Mouse (Mus musculus) heart, adult 9 months (tissue): ENCODE data around the gene Arid4a.
"Not testable (repeated sequence)": the region's sequence is repeated elsewhere in the genome, so short reads cannot be mapped to it uniquely, and the experiment has no call there.

Experiments used
- DNase-seq, 2 experiments: peaks; one replicate each; pipeline ENCODE4 v3.0.0; 2022; ENCODE audit warnings: low spot score in 2 of 2

Gene Arid4a

GRCm38 (mm10) chr12:71016211-71016502 is 367 bp downstream of the Arid4a start:
- no peak for DNase-seq

GRCm38 (mm10) chr12:71016503-71017241 is 882 bp downstream of the Arid4a start:
- DNase-seq: peak; percentile 31 to 63

GRCm38 (mm10) chr12:71017242-71017571 is 1.4 kb downstream of the Arid4a start:
- no peak for DNase-seq

GRCm38 (mm10) chr12:71017827-71018226 is 2.0 kb downstream of the Arid4a start:
- DNase-seq: no peak

GRCm38 (mm10) chr12:71019211-71019610 is 3.4 kb downstream of the Arid4a start:
- no peak for DNase-seq

GRCm38 (mm10) chr12:71024411-71024810 is 8.6 kb downstream of the Arid4a start:
- DNase-seq: no peak

GRCm38 (mm10) chr12:71028265-71028664 is 12.5 kb downstream of the Arid4a start:
- DNase-seq: not testable (repeated sequence)

GRCm38 (mm10) chr12:71030260-71030659 is 14.5 kb downstream of the Arid4a start:
- no peak for DNase-seq

GRCm38 (mm10) chr12:71030722-71031121 is 14.9 kb downstream of the Arid4a start:
- no peak for DNase-seq

- no peak for DNase-seq
Measured at GRCm38 (mm10) chr12:71035826-71036225, 20.0 kb downstream of the Arid4a start.

- no peak for DNase-seq
Measured at GRCm38 (mm10) chr12:71036729-71037404, 21.1 kb downstream of the Arid4a start.

GRCm38 (mm10) chr12:71040462-71040861 is 24.7 kb downstream of the Arid4a start:
- DNase-seq: peak; percentile 77 to 84

- DNase-seq: no peak
Measured at GRCm38 (mm10) chr12:71042451-71042850, 26.7 kb downstream of the Arid4a start.

GRCm38 (mm10) chr12:71043571-71043970 is 27.8 kb downstream of the Arid4a start:
- no peak for DNase-seq

GRCm38 (mm10) chr12:71044488-71044887 is 28.7 kb downstream of the Arid4a start:
- no peak for DNase-seq

- no peak for DNase-seq
Measured at GRCm38 (mm10) chr12:71046501-71046900, 30.7 kb downstream of the Arid4a start.

GRCm38 (mm10) chr12:71047473-71048078 is 31.8 kb downstream of the Arid4a start:
- DNase-seq: no peak

GRCm38 (mm10) chr12:71048117-71048516 is 32.3 kb downstream of the Arid4a start:
- peak; percentile 93 for DNase-seq

- DNase-seq: no peak
Measured at GRCm38 (mm10) chr12:71048561-71048960, 32.8 kb downstream of the Arid4a start.

GRCm38 (mm10) chr12:71049596-71050265 is 33.9 kb downstream of the Arid4a start:
- DNase-seq: no peak

- DNase-seq: peak; percentile 30 to 34
Measured at GRCm38 (mm10) chr12:71051079-71051478, 35.3 kb downstream of the Arid4a start.

GRCm38 (mm10) chr12:71052341-71052995 is 36.7 kb downstream of the Arid4a start:
- no peak for DNase-seq
